Mouse (Mus musculus): ENCODE data around the gene BC052040. TPM values are rescaled to one million over a fixed set of nuclear protein-coding genes. Genes with fewer than 3 reads are reported as not detected.

Gene BC052040
- polyA plus RNA-seq, 1 experiment from 2014 or later, result 6.5 TPM

- H3K27ac ChIP-seq, result no peak overlapping the region
- no peaks in the 10 kb centered on the region for H3K27me3 ChIP-seq
- H3K4me1 ChIP-seq (replicated peaks), result peaks cover 18% of the 10 kb centered on the region
- DNase-seq, result no peak
- H3K36me3 ChIP-seq, result no peaks in the 10 kb centered on the region
- H3K9ac ChIP-seq, result no peak overlapping the region
- ATAC-seq (ENCODE audit: low read depth), result no peak
- H3K4me2 ChIP-seq, result no peak overlapping the region
- no peak overlapping the region for H3K4me3 ChIP-seq (replicated peaks)
- 70% methylated on average over 2 of the region's 2 CpGs for WGBS (ENCODE audit: insufficient replicate concordance)
- H3K9me3 ChIP-seq (replicated peaks), result no peaks in the 10 kb centered on the region
These were observed 20.6 kb downstream of the BC052040 start for GRCm38 (mm10) chr2:115602116-115602515.

- 48% methylated on average over 6 of the region's 6 CpGs for WGBS (ENCODE audit: insufficient replicate concordance)
- H3K9ac ChIP-seq, result no peak overlapping the region
- no peak overlapping the region for H3K4me3 ChIP-seq (replicated peaks)
- ATAC-seq (ENCODE audit: low read depth), result no peak
- H3K9me3 ChIP-seq (replicated peaks), result no peaks in the 10 kb centered on the region
- DNase-seq, result no peak
- peaks cover 18% of the 10 kb centered on the region for H3K4me1 ChIP-seq (replicated peaks)
- H3K27ac ChIP-seq, result no peak overlapping the region
- H3K36me3 ChIP-seq, result no peaks in the 10 kb centered on the region
- H3K27me3 ChIP-seq, result no peaks in the 10 kb centered on the region
- H3K4me2 ChIP-seq, result no peak overlapping the region
These were observed 22.6 kb downstream of the BC052040 start for GRCm38 (mm10) chr2:115604132-115604531.

GRCm38 (mm10) chr2:115605829-115606336 lies 24.4 kb downstream of the BC052040 start:
- Histone ChIP-seq H3K4me3 (replicated peaks) (no peak overlapping the region), H3K9me3 (replicated peaks) (no peaks in the 10 kb centered on the region), H3K4me1 (replicated peaks) (peaks cover 31% of the 10 kb centered on the region), H3K9ac (no peak overlapping the region), H3K4me2 (no peak overlapping the region), H3K27me3 (no peaks in the 10 kb centered on the region), H3K36me3 (no peaks in the 10 kb centered on the region), H3K27ac (no peak overlapping the region)
- peak; percentile 65 for ATAC-seq (ENCODE audit: low read depth)
- WGBS (ENCODE audit: insufficient replicate concordance), result 38% methylated on average over 1 of the region's 1 CpGs
- DNase-seq, result no peak

- Histone ChIP-seq H3K9me3 (replicated peaks) (no peaks in the 10 kb centered on the region), H3K9ac (no peak overlapping the region), H3K4me1 (replicated peaks) (peaks cover 26% of the 10 kb centered on the region), H3K36me3 (no peaks in the 10 kb centered on the region), H3K4me2 (no peak overlapping the region), H3K27ac (no peak overlapping the region), H3K27me3 (no peaks in the 10 kb centered on the region), H3K4me3 (replicated peaks) (no peak overlapping the region)
- WGBS (ENCODE audit: insufficient replicate concordance), result 94% methylated on average over 3 of the region's 3 CpGs
- ATAC-seq (ENCODE audit: low read depth) (no peak), DNase-seq (no peak)
These were observed 27.5 kb downstream of the BC052040 start for GRCm38 (mm10) chr2:115609020-115609419.

GRCm38 (mm10) chr2:115610092-115610491 lies 28.6 kb downstream of the BC052040 start:
- Histone ChIP-seq H3K9ac (no peak overlapping the region), H3K36me3 (no peaks in the 10 kb centered on the region), H3K4me3 (replicated peaks) (no peak overlapping the region), H3K9me3 (replicated peaks) (no peaks in the 10 kb centered on the region), H3K27me3 (no peaks in the 10 kb centered on the region), H3K4me2 (no peak overlapping the region), H3K27ac (no peak overlapping the region; the same call in 1 of the 2 replicates), H3K4me1 (replicated peaks) (peaks cover 23% of the 10 kb centered on the region)
- DNase-seq (no peak), ATAC-seq (ENCODE audit: low read depth) (0 out of 2 replicates have a peak, but pooled peaks have one; percentile 62)
- 18% methylated on average over 2 of the region's 2 CpGs for WGBS (ENCODE audit: insufficient replicate concordance)

GRCm38 (mm10) chr2:115610503-115610902 lies 29.0 kb downstream of the BC052040 start:
- no peak for ATAC-seq (ENCODE audit: low read depth)
- no peaks in the 10 kb centered on the region for H3K9me3 ChIP-seq (replicated peaks)
- no peak overlapping the region for H3K9ac ChIP-seq

GRCm38 (mm10) chr2:115613830-115614520 lies 32.5 kb downstream of the BC052040 start:
- ATAC-seq (ENCODE audit: low read depth) (no peak), DNase-seq (no peak)
- Histone ChIP-seq H3K4me1 (replicated peaks) (peaks cover 13% of the 10 kb centered on the region), H3K27me3 (no peaks in the 10 kb centered on the region), H3K4me2 (no peak overlapping the region), H3K27ac (no peak overlapping the region), H3K9ac (no peak overlapping the region), H3K9me3 (replicated peaks) (no peaks in the 10 kb centered on the region), H3K36me3 (no peaks in the 10 kb centered on the region), H3K4me3 (replicated peaks) (no peak overlapping the region)
- 74% methylated on average over 3 of the region's 3 CpGs for WGBS (ENCODE audit: insufficient replicate concordance)

More at GRCm38 (mm10) chr2:115610503-115610902, 29.0 kb downstream of the BC052040 start:
- WGBS (ENCODE audit: insufficient replicate concordance), result 81% methylated on average over 6 of the region's 6 CpGs
- Histone ChIP-seq H3K27me3 (no peaks in the 10 kb centered on the region), H3K27ac (no peak overlapping the region), H3K4me3 (replicated peaks) (no peak overlapping the region), H3K4me1 (replicated peaks) (peaks cover 23% of the 10 kb centered on the region), H3K36me3 (no peaks in the 10 kb centered on the region), H3K4me2 (no peak overlapping the region)
- DNase-seq, result no peak

- no peak overlapping the region for H3K4me2 ChIP-seq
- H3K4me3 ChIP-seq (replicated peaks), result no peak overlapping the region
- H3K9me3 ChIP-seq (replicated peaks), result no peaks in the 10 kb centered on the region
- 71% methylated on average over 4 of the region's 4 CpGs for WGBS (ENCODE audit: insufficient replicate concordance)
- no peak overlapping the region for H3K27ac ChIP-seq
- no peak for DNase-seq
- no peak overlapping the region for H3K9ac ChIP-seq
- H3K27me3 ChIP-seq, result no peaks in the 10 kb centered on the region
- no peaks in the 10 kb centered on the region for H3K4me1 ChIP-seq (replicated peaks)
- no peak for ATAC-seq (ENCODE audit: low read depth)
- H3K36me3 ChIP-seq, result no peaks in the 10 kb centered on the region
These were observed 47.0 kb downstream of the BC052040 start for GRCm38 (mm10) chr2:115628471-115628870.

GRCm38 (mm10) chr2:115631031-115631434 lies 49.5 kb downstream of the BC052040 start:
- no peak overlapping the region for H3K4me3 ChIP-seq (replicated peaks)
- H3K27me3 ChIP-seq, result no peaks in the 10 kb centered on the region
- DNase-seq (no peak), ATAC-seq (ENCODE audit: low read depth) (no peak)
- no peaks in the 10 kb centered on the region for H3K36me3 ChIP-seq
- H3K9me3 ChIP-seq (replicated peaks), result no peaks in the 10 kb centered on the region
- 86% methylated on average over 5 of the region's 5 CpGs for WGBS (ENCODE audit: insufficient replicate concordance)
- no peaks in the 10 kb centered on the region for H3K4me1 ChIP-seq (replicated peaks)
- H3K9ac ChIP-seq, result no peak overlapping the region
- H3K27ac ChIP-seq, result no peak overlapping the region
- no peak overlapping the region for H3K4me2 ChIP-seq

- ATAC-seq (ENCODE audit: low read depth) (no peak), DNase-seq (no peak)
- Histone ChIP-seq H3K27ac (no peak overlapping the region), H3K9ac (no peak overlapping the region), H3K9me3 (replicated peaks) (no peaks in the 10 kb centered on the region), H3K4me3 (replicated peaks) (no peak overlapping the region), H3K4me1 (replicated peaks) (no peaks in the 10 kb centered on the region), H3K36me3 (no peaks in the 10 kb centered on the region), H3K4me2 (no peak overlapping the region), H3K27me3 (no peaks in the 10 kb centered on the region)
- WGBS (ENCODE audit: insufficient replicate concordance), result 85% methylated on average over 4 of the region's 4 CpGs
These were observed 50.3 kb downstream of the BC052040 start for GRCm38 (mm10) chr2:115631826-115632225.

GRCm38 (mm10) chr2:115650203-115650602 lies 68.7 kb downstream of the BC052040 start:
- H3K27ac ChIP-seq, result no peak overlapping the region
- no peak overlapping the region for H3K4me3 ChIP-seq (replicated peaks)
- H3K4me1 ChIP-seq (replicated peaks), result no peaks in the 10 kb centered on the region
- H3K36me3 ChIP-seq, result no peaks in the 10 kb centered on the region
- H3K4me2 ChIP-seq, result no peak overlapping the region
- WGBS (ENCODE audit: insufficient replicate concordance), result 68% methylated on average over 2 of the region's 2 CpGs
- ATAC-seq (ENCODE audit: low read depth) (no peak), DNase-seq (no peak)
- no peaks in the 10 kb centered on the region for H3K27me3 ChIP-seq
- H3K9me3 ChIP-seq (replicated peaks), result no peaks in the 10 kb centered on the region
- no peak overlapping the region for H3K9ac ChIP-seq

- H3K4me3 ChIP-seq (replicated peaks), result no peak overlapping the region
- no peak overlapping the region for H3K4me2 ChIP-seq
- H3K9me3 ChIP-seq (replicated peaks), result no peaks in the 10 kb centered on the region
- whole genome bisulfite sequencing (ENCODE audit: insufficient replicate concordance), result 80% methylated on average over 8 of the region's 8 CpGs
- H3K27me3 ChIP-seq, result no peaks in the 10 kb centered on the region
- H3K27ac ChIP-seq, result no peak overlapping the region
- no peaks in the 10 kb centered on the region for H3K36me3 ChIP-seq
- DNase-seq (no peak), ATAC-seq (ENCODE audit: low read depth) (no peak)
- no peaks in the 10 kb centered on the region for H3K4me1 ChIP-seq (replicated peaks)
- H3K9ac ChIP-seq, result no peak overlapping the region
These were observed 78.2 kb downstream of the BC052040 start for GRCm38 (mm10) chr2:115659712-115660111.
